Mouse (Mus musculus) heart, embryonic 16.5 days (tissue): Measurements from ENCODE around the gene Snrnp35. TPM values are rescaled to one million over a fixed set of nuclear protein-coding genes. Genes with fewer than 3 reads are reported as not detected.
A peak's percentile ranks its signal among the peaks of the same experiment; 100 is the strongest.

Source experiments
- ATAC-seq: fragments of 200-750 bp; cut with Nextera tagmentation; replicated peaks from 2 replicates; pipeline ENCODE4 v1.8.0; 2017; ENCODE audit warnings: moderate number of reproducible peaks; ENCODE audit not compliant: insufficient read depth, low FRiP score; ENCODE audit errors: extremely low read depth
- H3K27ac ChIP-seq: fragments of 300-500 bp; sonication (generic); 2 replicates; pipeline ENCODE4 v1.5.1; 2014; ENCODE audit warnings: mild to moderate bottlenecking, low read length, control low read depth, moderate library complexity
- H3K27me3 ChIP-seq: fragments of 300-500 bp; sonication (generic); 2 replicates; pipeline ENCODE4 v1.6.1; 2014; ENCODE audit warnings: low read length, mixed read lengths; ENCODE audit not compliant: control insufficient read depth, insufficient read depth
- H3K36me3 ChIP-seq: fragments of 300-500 bp; sonication (generic); 2 replicates; pipeline ENCODE4 v1.6.1; 2014; ENCODE audit not compliant: control insufficient read depth, insufficient read depth
- H3K4me1 ChIP-seq: fragments of 300-500 bp; sonication (generic); 2 replicates; pipeline ENCODE4 v1.6.1; 2014; ENCODE audit warnings: low read length, mixed read lengths; ENCODE audit not compliant: control insufficient read depth, insufficient read depth
- H3K4me2 ChIP-seq: fragments of 300-500 bp; sonication (generic); 2 replicates; pipeline ENCODE4 v1.6.1; 2014; ENCODE audit warnings: low read depth, mild to moderate bottlenecking, control low read depth, low read length
- H3K4me3 ChIP-seq: fragments of 300-500 bp; sonication (generic); 2 replicates; pipeline ENCODE4 v1.5.1; 2014; ENCODE audit warnings: mild to moderate bottlenecking, control low read depth, low read length
- H3K9ac ChIP-seq: fragments of 300-500 bp; sonication (generic); 2 replicates; pipeline ENCODE4 v1.6.1; 2014; ENCODE audit warnings: low read length, control low read depth
- H3K9me3 ChIP-seq: fragments of 300-500 bp; sonication (generic); replicated peaks from 2 replicates; pipeline ENCODE4 v1.6.1; 2016; ENCODE audit warnings: low read length; ENCODE audit not compliant: control insufficient read depth
- WGBS: fragments of 180-500 bp; shearing (Covaris S2); extraction: QIAGEN DNeasy Blood & Tissue Kit; methylation state at CpG from one replicate; pipeline ENCODE4 v1.1.7; 2014; 5-methylcytosine and 5-hydroxymethylcytosine counted together
- polyA plus RNA-seq: library from polyadenylated mRNA; unstranded; fragments of >200 nt; fragmentation: Nextera tagmentation; extraction: Ambion mirVana; gene quantifications from 2 replicates; pipeline ENCODE4 v1.2.1, GENCODE M21; 2015

Snrnp35 gene
- polyA plus RNA-seq, 1 experiment from 2014 or later: 24.1 TPM

DNA sequence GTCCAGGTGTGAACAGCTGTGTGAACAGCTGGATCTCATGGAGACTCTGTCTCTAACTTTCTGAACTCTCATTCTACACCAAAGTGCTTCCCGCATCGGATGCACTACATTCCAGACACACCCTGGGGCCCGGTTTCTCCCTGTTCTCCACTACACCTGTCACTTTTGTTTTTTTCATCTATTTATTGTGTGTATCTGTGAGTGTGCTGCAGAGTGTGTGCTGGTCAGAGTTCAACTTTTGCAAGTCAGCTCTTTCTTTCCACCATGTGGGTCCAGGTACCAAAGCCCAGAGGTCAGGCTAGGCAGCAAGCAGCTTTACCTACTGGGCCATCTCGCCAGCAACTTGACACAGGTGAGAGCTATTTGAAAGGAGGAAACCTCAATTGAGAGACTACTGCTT, 22.3 kb downstream of the Snrnp35 start:
- no peak for ATAC-seq
- 90% methylated on average over 4 of the region's 4 CpGs for WGBS

DNA sequence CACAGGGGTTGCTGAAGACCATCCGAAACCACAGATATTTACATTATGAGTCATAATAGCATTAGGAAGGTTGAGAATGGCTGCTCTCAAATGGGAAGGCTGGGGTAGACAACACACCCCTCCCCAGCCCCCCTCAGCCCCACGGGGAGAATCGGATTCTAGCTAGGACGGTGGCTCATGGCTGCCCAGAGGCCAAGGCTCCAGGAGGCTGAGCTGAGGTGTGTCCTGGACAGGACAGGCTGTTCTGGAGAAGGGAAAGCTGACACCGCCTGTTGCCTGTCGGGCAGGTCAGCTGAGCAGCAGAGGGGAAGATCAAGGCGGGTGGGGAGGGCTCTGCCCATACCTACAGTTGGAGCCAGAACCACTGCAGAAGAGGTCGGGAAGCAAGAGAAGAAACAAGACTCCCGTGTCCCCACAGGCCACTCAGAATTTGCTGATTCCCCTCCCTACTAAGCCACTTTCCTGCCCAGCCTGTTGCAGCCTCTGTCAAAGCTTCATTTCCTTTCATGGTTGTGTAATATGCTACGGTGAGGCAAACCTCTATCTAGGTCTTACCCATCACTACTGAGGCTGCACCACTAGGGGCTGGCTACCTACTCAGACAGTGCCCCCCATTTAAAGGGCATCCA, 23.9 kb downstream of the Snrnp35 start:
- no peak for ATAC-seq
- H3K36me3 ChIP-seq: peaks cover 13% of the 10 kb centered on the region; the same call in 1 of the 2 replicates
- no peak overlapping the region for H3K4me3 ChIP-seq
- no peaks in the 10 kb centered on the region for H3K9me3 ChIP-seq
- H3K4me1 ChIP-seq: peaks cover 23% of the 10 kb centered on the region
- H3K27me3 ChIP-seq: no peaks in the 10 kb centered on the region
- H3K4me2 ChIP-seq: no peak overlapping the region
- 55% methylated on average over 10 of the region's 10 CpGs for WGBS
- peak overlapping the region; percentile 26; the same call in 1 of the 2 replicates for H3K27ac ChIP-seq
- no peak overlapping the region for H3K9ac ChIP-seq

More for the DNA sequence above, 22.3 kb downstream of the Snrnp35 start:
- H3K9me3 ChIP-seq: no peaks in the 10 kb centered on the region
- H3K4me1 ChIP-seq: peaks cover 18% of the 10 kb centered on the region
- peaks cover 24% of the 10 kb centered on the region for H3K36me3 ChIP-seq
- no peaks in the 10 kb centered on the region for H3K27me3 ChIP-seq
- H3K4me3 ChIP-seq: no peak overlapping the region
- no peak overlapping the region for H3K4me2 ChIP-seq
- no peak overlapping the region for H3K9ac ChIP-seq
- H3K27ac ChIP-seq: no peak overlapping the region

GRCm38 (mm10) chr5:124509200-124509599, 26.3 kb downstream of the Snrnp35 start:
- Histone ChIP-seq H3K4me3 (no peak overlapping the region), H3K27ac (peak overlapping the region; percentile 86), H3K36me3 (peaks cover 20% of the 10 kb centered on the region), H3K4me2 (peak overlapping the region; percentile 29; the same call in 1 of the 2 replicates), H3K27me3 (no peaks in the 10 kb centered on the region), H3K9ac (0 out of 2 replicates have a peak overlapping the region, but pooled peaks have one; percentile 22), H3K9me3 (no peaks in the 10 kb centered on the region), H3K4me1 (peaks cover 23% of the 10 kb centered on the region)
- WGBS: 89% methylated on average over 6 of the region's 6 CpGs
- ATAC-seq: no peak

DNA sequence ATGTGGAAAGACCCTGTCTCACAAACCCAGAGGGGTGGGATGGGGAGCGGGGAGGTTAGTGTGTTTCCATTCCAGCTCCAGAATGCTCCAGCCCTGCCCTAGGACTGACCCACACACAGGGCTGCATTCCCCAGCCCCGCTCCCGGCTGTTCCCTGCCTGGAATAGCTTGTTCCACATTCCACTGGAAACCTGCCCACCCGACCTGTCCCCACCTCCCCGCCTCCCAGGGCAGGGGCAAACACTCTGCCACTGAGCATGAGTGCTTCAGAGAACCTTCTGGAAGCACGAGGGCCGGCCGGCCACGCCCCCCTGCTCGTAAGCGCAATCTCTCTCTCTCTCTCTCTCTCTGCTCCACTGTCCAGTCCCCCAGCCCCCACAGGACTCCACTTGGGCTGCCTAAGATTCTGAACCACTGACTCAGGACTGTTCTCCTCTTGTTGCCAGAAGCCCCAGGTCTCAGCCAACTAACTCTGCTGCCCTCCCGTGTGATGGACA, 26.9 kb downstream of the Snrnp35 start:
- 0 out of 2 replicates have a peak overlapping the region, but pooled peaks have one; percentile 22 for H3K9ac ChIP-seq
- WGBS: 30% methylated on average over 12 of the region's 12 CpGs
- H3K27ac ChIP-seq: peak overlapping the region; percentile 86
- peaks cover 23% of the 10 kb centered on the region for H3K4me1 ChIP-seq
- H3K4me2 ChIP-seq: peak overlapping the region; percentile 29; the same call in 1 of the 2 replicates
- ATAC-seq: peak; percentile 93
- H3K36me3 ChIP-seq: peaks cover 23% of the 10 kb centered on the region
- no peak overlapping the region for H3K4me3 ChIP-seq
- H3K27me3 ChIP-seq: no peaks in the 10 kb centered on the region
- no peaks in the 10 kb centered on the region for H3K9me3 ChIP-seq

DNA sequence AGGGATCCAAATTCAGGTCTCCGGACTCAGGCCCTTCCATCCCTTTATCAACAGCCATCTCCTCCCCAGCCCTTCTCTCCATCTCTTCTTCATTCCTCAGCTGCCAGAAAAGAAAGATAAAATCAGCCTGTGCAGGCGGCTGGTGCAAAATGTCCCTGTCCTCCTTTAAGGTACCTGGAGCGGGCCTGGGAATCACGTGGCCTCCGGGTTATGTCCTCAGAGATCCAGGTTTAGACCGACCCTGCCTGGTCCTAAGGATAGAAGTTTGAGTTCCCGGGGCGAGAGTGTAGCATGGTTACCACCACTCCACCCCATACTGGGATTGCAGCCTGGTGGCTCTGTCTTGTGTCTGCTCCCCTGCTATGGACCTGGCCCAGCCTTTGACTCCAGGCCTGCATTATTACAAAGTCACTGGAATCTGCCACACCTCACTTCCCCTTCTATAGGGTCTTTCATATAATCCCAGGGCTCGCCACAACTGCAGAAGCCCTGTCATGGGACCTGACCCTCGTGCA, 27.7 kb downstream of the Snrnp35 start:
- Histone ChIP-seq H3K36me3 (peaks cover 25% of the 10 kb centered on the region), H3K27ac (peak overlapping the region; percentile 86)

DNA sequence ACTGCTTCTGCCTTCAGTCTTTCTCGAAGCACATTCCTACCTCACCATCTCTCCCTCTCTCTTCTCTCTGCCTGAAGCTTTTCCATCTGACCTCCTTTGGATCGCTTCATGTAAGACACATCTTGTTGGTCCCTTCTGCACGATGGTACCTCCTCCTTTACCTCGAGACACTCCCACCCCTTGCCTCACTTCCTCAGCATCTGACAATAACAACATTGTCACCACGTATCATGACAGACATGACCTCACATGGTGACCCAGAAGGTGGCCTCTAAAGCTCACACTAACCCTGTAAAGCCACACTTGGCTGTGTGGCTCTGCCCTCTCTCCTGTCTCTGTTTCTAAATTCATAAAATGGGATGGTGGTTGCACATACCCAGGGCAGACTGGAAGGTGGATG, 32.9 kb downstream of the Snrnp35 start:
- peaks cover 32% of the 10 kb centered on the region for H3K36me3 ChIP-seq

More for the DNA sequence above, 27.7 kb downstream of the Snrnp35 start:
- H3K4me3 ChIP-seq: no peak overlapping the region
- no peak overlapping the region for H3K4me2 ChIP-seq
- no peak overlapping the region for H3K9ac ChIP-seq
- WGBS: 79% methylated on average over 10 of the region's 10 CpGs
- no peaks in the 10 kb centered on the region for H3K9me3 ChIP-seq
- H3K4me1 ChIP-seq: peaks cover 23% of the 10 kb centered on the region
- no peak for ATAC-seq
- no peaks in the 10 kb centered on the region for H3K27me3 ChIP-seq

DNA sequence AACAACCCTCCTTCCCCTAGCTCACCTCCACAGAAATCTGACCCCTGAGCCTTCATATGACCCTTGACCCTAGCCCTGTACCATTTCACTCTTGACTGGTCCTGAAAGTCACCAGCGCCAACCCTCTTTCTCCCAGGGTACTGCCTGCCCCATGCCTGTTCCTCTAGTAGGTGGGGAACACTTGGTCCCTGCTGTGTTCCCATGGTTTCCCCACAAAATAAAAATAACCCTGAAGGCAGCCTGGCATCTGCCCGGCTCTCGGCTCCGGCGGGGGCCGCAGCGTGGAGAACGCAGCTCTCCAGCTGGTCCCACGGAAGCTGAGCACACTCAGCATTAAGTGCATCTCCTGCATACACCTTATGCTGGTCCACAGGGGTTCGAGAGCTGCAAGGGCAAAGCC, 35.7 kb downstream of the Snrnp35 start:
- H3K27me3 ChIP-seq: no peaks in the 10 kb centered on the region
- ATAC-seq: no peak
- H3K4me2 ChIP-seq: no peak overlapping the region
- H3K4me1 ChIP-seq: no peaks in the 10 kb centered on the region
- 85% methylated on average over 10 of the region's 10 CpGs for WGBS
- H3K27ac ChIP-seq: no peak overlapping the region
- H3K9ac ChIP-seq: no peak overlapping the region
- H3K4me3 ChIP-seq: no peak overlapping the region
- 0 out of 2 replicates have a peak, but pooled peaks cover 3% of the 10 kb centered on the region for H3K9me3 ChIP-seq
- H3K36me3 ChIP-seq: peaks cover 32% of the 10 kb centered on the region

More for the DNA sequence above, 32.9 kb downstream of the Snrnp35 start:
- Histone ChIP-seq H3K9ac (no peak overlapping the region), H3K9me3 (no peaks in the 10 kb centered on the region), H3K27ac (no peak overlapping the region), H3K4me3 (no peak overlapping the region), H3K27me3 (no peaks in the 10 kb centered on the region), H3K4me1 (no peaks in the 10 kb centered on the region), H3K4me2 (no peak overlapping the region)
- ATAC-seq: no peak
- 72% methylated on average over 5 of the region's 5 CpGs for WGBS

GRCm38 (mm10) chr5:124521588-124521987, 38.7 kb downstream of the Snrnp35 start:
- Histone ChIP-seq H3K27ac (no peak overlapping the region), H3K4me3 (no peak overlapping the region), H3K27me3 (no peaks in the 10 kb centered on the region), H3K4me1 (0 out of 2 replicates have a peak, but pooled peaks cover 2% of the 10 kb centered on the region), H3K9me3 (0 out of 2 replicates have a peak, but pooled peaks cover 3% of the 10 kb centered on the region), H3K9ac (no peak overlapping the region), H3K4me2 (no peak overlapping the region), H3K36me3 (peaks cover 19% of the 10 kb centered on the region; the same call in 1 of the 2 replicates)
- no peak for ATAC-seq
- WGBS: 83% methylated on average over 4 of the region's 4 CpGs

DNA sequence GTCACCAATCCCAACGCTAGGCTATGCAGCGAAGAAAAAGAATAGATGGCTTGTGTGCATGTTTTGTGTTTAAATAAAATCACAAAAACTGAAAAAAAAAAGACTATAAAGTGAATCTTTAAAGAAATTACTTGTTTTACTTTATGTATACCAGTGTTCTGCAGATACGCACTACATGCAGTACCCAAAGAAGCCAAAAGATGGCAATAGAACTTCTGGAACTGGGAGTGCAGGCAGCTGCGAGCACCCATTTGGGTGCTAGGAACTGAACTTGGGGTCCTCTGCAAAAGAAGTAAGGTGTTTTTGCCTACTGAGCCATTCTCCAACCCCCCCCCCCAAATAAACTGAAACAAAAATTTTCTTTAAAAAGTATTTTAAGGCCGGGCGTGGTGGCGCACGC, 40.1 kb downstream of the Snrnp35 start:
- ATAC-seq: no peak
- Histone ChIP-seq H3K27ac (no peak overlapping the region), H3K4me2 (no peak overlapping the region), H3K9ac (no peak overlapping the region), H3K4me3 (no peak overlapping the region), H3K36me3 (peaks cover 12% of the 10 kb centered on the region; the same call in 1 of the 2 replicates), H3K9me3 (0 out of 2 replicates have a peak, but pooled peaks cover 3% of the 10 kb centered on the region), H3K27me3 (no peaks in the 10 kb centered on the region), H3K4me1 (peaks cover 3% of the 10 kb centered on the region; the same call in 1 of the 2 replicates)
- WGBS: 94% methylated on average over 8 of the region's 8 CpGs
